Mouse (Mus musculus): ENCODE measurements at regions not wholly inside any gene's neighbourhood (a gene's known extent, or its start where the extent isn't known, plus 50 kb on each side); places are given as distances from the start of the nearest gene placed in this dataset.

DNA sequence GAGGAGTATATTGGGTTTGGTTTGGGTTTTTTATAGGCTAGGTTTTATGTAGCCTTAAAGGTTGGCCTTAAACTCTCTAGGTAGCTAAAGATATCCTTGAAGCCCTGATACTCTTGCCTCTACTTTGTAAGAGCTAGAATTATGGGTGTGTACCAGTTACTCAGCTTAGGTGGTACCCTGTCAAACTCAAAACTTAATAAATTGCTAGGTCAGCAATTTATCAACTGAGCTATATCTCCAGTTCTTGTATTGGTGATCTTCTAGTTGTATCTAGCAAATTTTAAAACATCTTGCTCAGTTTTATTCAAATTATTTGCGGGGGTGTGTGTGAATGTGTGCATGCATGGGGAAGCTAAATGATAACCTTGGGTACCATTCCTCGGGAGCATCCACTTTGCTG is 225.4 kb upstream of the Rnf32 start:
- Histone ChIP-seq H3K27ac (ENCODE audit: insufficient read depth, low read length) (no peak overlapping the region), H3K4me1 (ENCODE audit: control insufficient read depth, insufficient read depth, low read length) (no peaks in the 10 kb centered on the region), H3K27me3 (ENCODE audit: control insufficient read depth, insufficient read depth, low read length, poor library complexity, severe bottlenecking) (no peaks in the 10 kb centered on the region), H3K4me3 (ENCODE audit: low read depth, low read length) (no peak overlapping the region), H3K9me3 (replicated peaks; ENCODE audit: control insufficient read depth, insufficient read depth, low read length, poor library complexity, severe bottlenecking) (no peaks in the 10 kb centered on the region), H3K9ac (ENCODE audit: low read depth, poor library complexity, severe bottlenecking) (no peak overlapping the region), H3K36me3 (ENCODE audit: control insufficient read depth, insufficient read depth, low read length, poor library complexity, severe bottlenecking) (no peaks in the 10 kb centered on the region)
- TF ChIP-seq POLR2A (IDR thresholded peaks at IDR 0.05; ENCODE audit: insufficient read depth, low read length), result no peak
- no peak for TF ChIP-seq EP300 (IDR thresholded peaks at IDR 0.05; ENCODE audit: insufficient read depth, low read depth, low read length)
- no peak for TF ChIP-seq CTCF (IDR thresholded peaks at IDR 0.05; ENCODE audit: low read depth, low read length)

DNA sequence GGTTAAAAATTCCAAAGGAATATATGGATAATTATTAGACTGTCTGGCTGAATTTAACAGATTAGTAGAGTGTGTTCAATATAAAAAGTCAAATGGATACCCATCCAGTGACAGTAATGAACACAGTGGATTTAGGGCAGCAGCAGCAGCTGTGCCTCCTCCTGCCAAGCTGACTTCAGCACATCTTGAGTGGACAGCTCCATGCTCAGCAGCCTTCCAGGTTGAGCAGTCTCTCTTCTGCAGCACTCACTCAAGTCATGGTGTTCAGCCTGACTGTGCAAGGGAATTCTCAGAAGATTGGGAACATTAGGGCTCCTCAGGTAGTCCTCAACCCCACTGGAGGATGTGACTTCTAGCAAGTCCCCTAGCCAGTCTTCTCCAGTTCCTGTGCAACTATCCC is 240.8 kb upstream of the Rnf32 start:
- no peak overlapping the region for H3K9ac ChIP-seq (ENCODE audit: low read depth, poor library complexity, severe bottlenecking)
- no peaks in the 10 kb centered on the region for H3K27me3 ChIP-seq (ENCODE audit: control insufficient read depth, insufficient read depth, low read length, poor library complexity, severe bottlenecking)
- no peaks in the 10 kb centered on the region for H3K4me1 ChIP-seq (ENCODE audit: control insufficient read depth, insufficient read depth, low read length)
- no peak overlapping the region for H3K4me3 ChIP-seq (ENCODE audit: low read depth, low read length)
- H3K36me3 ChIP-seq (ENCODE audit: control insufficient read depth, insufficient read depth, low read length, poor library complexity, severe bottlenecking), result no peaks in the 10 kb centered on the region
- H3K27ac ChIP-seq (ENCODE audit: insufficient read depth, low read length), result no peak overlapping the region
- no peak for TF ChIP-seq EP300 (IDR thresholded peaks at IDR 0.05; ENCODE audit: insufficient read depth, low read depth, low read length)
- TF ChIP-seq POLR2A (IDR thresholded peaks at IDR 0.05; ENCODE audit: insufficient read depth, low read length), result no peak
- no peak for TF ChIP-seq CTCF (IDR thresholded peaks at IDR 0.05; ENCODE audit: low read depth, low read length)
- no peaks in the 10 kb centered on the region for H3K9me3 ChIP-seq (replicated peaks; ENCODE audit: control insufficient read depth, insufficient read depth, low read length, poor library complexity, severe bottlenecking)

DNA sequence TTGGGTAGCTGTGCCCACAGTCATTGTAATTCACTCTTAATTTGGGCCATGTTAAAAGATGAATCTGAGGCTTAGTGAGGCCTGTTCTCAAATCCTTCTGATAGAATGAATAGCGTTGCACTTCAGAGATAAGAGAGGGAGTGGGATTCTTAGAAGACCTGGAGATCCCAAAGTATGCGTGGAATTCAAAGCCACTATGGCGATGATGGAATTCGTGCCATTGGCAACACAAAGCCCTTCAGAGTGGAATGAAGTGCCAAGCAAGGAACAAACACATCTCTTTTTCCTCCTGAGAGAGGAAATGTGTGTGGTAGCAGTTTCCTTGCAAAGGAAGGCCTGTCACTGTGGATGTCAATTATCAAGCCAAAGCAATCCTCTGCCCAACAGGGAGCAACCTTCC is 248.3 kb upstream of the Rnf32 start:
- TF ChIP-seq POLR2A (IDR thresholded peaks at IDR 0.05; ENCODE audit: insufficient read depth, low read length) (no peak), EP300 (IDR thresholded peaks at IDR 0.05; ENCODE audit: insufficient read depth, low read depth, low read length) (no peak), CTCF (IDR thresholded peaks at IDR 0.05; ENCODE audit: low read depth, low read length) (no peak)
- no peaks in the 10 kb centered on the region for H3K36me3 ChIP-seq (ENCODE audit: control insufficient read depth, insufficient read depth, low read length, poor library complexity, severe bottlenecking)
- no peak overlapping the region for H3K9ac ChIP-seq (ENCODE audit: low read depth, poor library complexity, severe bottlenecking)

DNA sequence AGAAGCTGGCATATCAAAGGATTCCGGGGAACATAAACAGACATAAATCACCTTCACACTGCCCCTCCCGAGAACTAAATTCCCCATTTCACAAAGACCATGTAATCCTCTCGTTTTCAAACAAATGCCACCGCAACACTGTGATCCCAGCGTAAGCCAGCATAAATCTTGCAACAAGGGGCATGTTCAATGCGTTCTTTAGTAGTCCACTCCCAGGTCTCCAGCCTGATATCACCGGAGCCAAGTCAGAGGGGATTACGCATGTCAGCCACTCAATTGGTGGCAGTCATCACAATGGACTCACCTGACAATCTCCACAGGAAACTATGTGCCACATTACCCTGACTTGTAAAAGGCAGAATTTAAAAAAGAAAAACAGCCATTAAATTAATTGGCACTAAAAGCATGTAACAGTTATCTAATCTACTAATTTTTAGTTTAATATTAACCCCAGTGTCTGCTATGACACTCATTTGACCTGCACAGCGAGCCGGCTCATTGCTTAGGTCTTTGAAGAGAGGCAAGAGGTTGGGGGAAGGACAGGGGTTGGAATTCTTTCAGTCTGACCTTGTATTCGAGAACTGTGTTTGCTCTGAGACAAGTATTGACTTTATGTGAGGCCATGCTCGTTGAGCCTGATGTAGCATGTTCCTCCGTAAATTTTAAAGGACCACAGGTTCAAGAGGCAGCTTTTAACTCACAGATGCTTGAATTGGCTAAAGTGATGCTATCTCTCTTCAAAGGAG is 252.0 kb upstream of the Rnf32 start:
- no peaks in the 10 kb centered on the region for H3K4me1 ChIP-seq (ENCODE audit: control insufficient read depth, insufficient read depth, low read length)
- H3K27ac ChIP-seq (ENCODE audit: insufficient read depth, low read length), result no peak overlapping the region
- no peak overlapping the region for H3K4me3 ChIP-seq (ENCODE audit: low read depth, low read length)
- H3K9ac ChIP-seq (ENCODE audit: low read depth, poor library complexity, severe bottlenecking), result no peak overlapping the region
- no peaks in the 10 kb centered on the region for H3K27me3 ChIP-seq (ENCODE audit: control insufficient read depth, insufficient read depth, low read length, poor library complexity, severe bottlenecking)
- no peaks in the 10 kb centered on the region for H3K9me3 ChIP-seq (replicated peaks; ENCODE audit: control insufficient read depth, insufficient read depth, low read length, poor library complexity, severe bottlenecking)
- H3K36me3 ChIP-seq (ENCODE audit: control insufficient read depth, insufficient read depth, low read length, poor library complexity, severe bottlenecking), result no peaks in the 10 kb centered on the region
- TF ChIP-seq POLR2A (IDR thresholded peaks at IDR 0.05; ENCODE audit: insufficient read depth, low read length) (no peak), EP300 (IDR thresholded peaks at IDR 0.05; ENCODE audit: insufficient read depth, low read depth, low read length) (no peak), CTCF (IDR thresholded peaks at IDR 0.05; ENCODE audit: low read depth, low read length) (no peak)

More for the DNA sequence above, 248.3 kb upstream of the Rnf32 start:
- Histone ChIP-seq H3K4me3 (ENCODE audit: low read depth, low read length) (no peak overlapping the region), H3K4me1 (ENCODE audit: control insufficient read depth, insufficient read depth, low read length) (no peaks in the 10 kb centered on the region), H3K27me3 (ENCODE audit: control insufficient read depth, insufficient read depth, low read length, poor library complexity, severe bottlenecking) (no peaks in the 10 kb centered on the region), H3K27ac (ENCODE audit: insufficient read depth, low read length) (no peak overlapping the region), H3K9me3 (replicated peaks; ENCODE audit: control insufficient read depth, insufficient read depth, low read length, poor library complexity, severe bottlenecking) (no peaks in the 10 kb centered on the region)

DNA sequence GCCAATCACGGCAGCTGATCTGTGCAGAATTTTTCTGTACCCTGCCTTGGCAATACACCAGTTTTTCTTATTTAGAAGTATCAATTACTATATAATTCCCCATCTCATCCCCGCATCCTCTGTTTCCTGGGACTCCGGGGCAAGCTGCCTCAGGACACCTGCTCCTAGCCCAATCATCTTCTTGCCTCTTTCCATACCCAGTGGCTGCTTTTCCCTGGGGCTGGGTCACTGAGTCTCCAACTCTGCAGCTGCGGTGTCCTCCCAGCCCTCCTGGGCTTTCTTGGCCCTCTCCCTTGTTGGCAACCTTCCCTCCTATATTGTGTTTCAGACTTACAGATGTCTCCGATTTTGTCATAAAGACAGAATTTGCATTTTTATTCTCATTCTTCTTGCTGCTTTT is 254.8 kb upstream of the Rnf32 start:
- no peaks in the 10 kb centered on the region for H3K36me3 ChIP-seq (ENCODE audit: control insufficient read depth, insufficient read depth, low read length, poor library complexity, severe bottlenecking)
- no peak overlapping the region for H3K4me3 ChIP-seq (ENCODE audit: low read depth, low read length)
- H3K27ac ChIP-seq (ENCODE audit: insufficient read depth, low read length), result no peak overlapping the region
- H3K9ac ChIP-seq (ENCODE audit: low read depth, poor library complexity, severe bottlenecking), result no peak overlapping the region
- no peaks in the 10 kb centered on the region for H3K9me3 ChIP-seq (replicated peaks; ENCODE audit: control insufficient read depth, insufficient read depth, low read length, poor library complexity, severe bottlenecking)
- no peak for TF ChIP-seq EP300 (IDR thresholded peaks at IDR 0.05; ENCODE audit: insufficient read depth, low read depth, low read length)
- TF ChIP-seq POLR2A (IDR thresholded peaks at IDR 0.05; ENCODE audit: insufficient read depth, low read length), result no peak
- no peak for TF ChIP-seq CTCF (IDR thresholded peaks at IDR 0.05; ENCODE audit: low read depth, low read length)
- H3K4me1 ChIP-seq (ENCODE audit: control insufficient read depth, insufficient read depth, low read length), result no peaks in the 10 kb centered on the region
- no peaks in the 10 kb centered on the region for H3K27me3 ChIP-seq (ENCODE audit: control insufficient read depth, insufficient read depth, low read length, poor library complexity, severe bottlenecking)

DNA sequence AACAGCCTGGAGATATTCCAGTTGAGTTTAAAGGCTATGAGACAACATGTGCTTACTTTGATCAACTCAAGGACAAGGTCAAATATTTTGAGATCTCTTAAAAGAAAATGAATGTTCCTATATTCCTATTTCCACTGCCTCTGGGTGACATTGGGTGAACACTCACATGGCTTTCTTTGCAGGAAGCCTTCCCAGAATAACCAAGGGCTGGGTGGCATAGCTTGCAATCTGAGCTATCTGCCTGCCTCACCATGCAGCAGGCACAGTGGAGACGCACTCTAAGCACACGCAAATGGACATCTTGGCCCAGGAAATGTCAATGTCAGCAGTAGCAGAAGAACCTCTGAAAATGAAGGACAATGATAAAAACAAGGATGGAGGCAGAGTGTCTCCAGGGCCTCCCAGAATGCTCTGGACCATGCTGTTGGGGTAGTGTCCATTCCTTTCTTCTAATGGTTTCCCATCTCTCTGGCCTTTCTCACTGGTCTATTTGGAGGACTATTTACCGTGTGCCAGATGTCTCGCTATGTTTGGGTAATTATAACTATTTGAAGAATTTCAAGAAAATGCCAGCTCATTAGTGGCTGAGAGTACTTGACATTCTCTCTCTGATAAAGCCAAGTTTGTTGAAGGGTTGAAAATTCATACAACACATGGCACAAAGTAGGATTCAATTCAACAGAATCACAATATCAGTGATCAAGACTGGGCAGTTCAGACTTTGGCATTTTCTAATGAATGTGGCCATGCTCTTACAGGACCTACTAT is 276.3 kb upstream of the Rnf32 start:
- TF ChIP-seq CTCF (IDR thresholded peaks at IDR 0.05; ENCODE audit: low read depth, low read length) (no peak), EP300 (IDR thresholded peaks at IDR 0.05; ENCODE audit: insufficient read depth, low read depth, low read length) (no peak), POLR2A (IDR thresholded peaks at IDR 0.05; ENCODE audit: insufficient read depth, low read length) (no peak)
- no peak overlapping the region for H3K9ac ChIP-seq (ENCODE audit: low read depth, poor library complexity, severe bottlenecking)

More for the DNA sequence above, 276.3 kb upstream of the Rnf32 start:
- Histone ChIP-seq H3K4me3 (ENCODE audit: low read depth, low read length) (no peak overlapping the region), H3K4me1 (ENCODE audit: control insufficient read depth, insufficient read depth, low read length) (no peaks in the 10 kb centered on the region), H3K27ac (ENCODE audit: insufficient read depth, low read length) (no peak overlapping the region), H3K36me3 (ENCODE audit: control insufficient read depth, insufficient read depth, low read length, poor library complexity, severe bottlenecking) (no peaks in the 10 kb centered on the region), H3K27me3 (ENCODE audit: control insufficient read depth, insufficient read depth, low read length, poor library complexity, severe bottlenecking) (no peaks in the 10 kb centered on the region), H3K9me3 (replicated peaks; ENCODE audit: control insufficient read depth, insufficient read depth, low read length, poor library complexity, severe bottlenecking) (no peaks in the 10 kb centered on the region)

Data from ES-Bruce4 (cell line).